Mouse (Mus musculus) stomach, postnatal 0 days (tissue): ENCODE data around the gene Sugp1.
A peak's percentile ranks its signal among the peaks of the same experiment; 100 is the strongest.

Experiments used
- CTCF ChIP-seq: IDR thresholded peaks from 2 replicates; pipeline ENCODE4 v1.5.1; 2016; ENCODE audit warnings: antibody characterized with exemption, low read depth, mild to moderate bottlenecking, moderate library complexity
- EP300 ChIP-seq: optimal IDR thresholded peaks from 2 replicates; pipeline ENCODE3; 2016; ENCODE audit warnings: antibody characterized with exemption

- no peak for TF ChIP-seq EP300
- TF ChIP-seq CTCF: peak; percentile 77
Observed at GRCm38 (mm10) chr8:70104506-70104905, 61.9 kb downstream of the Sugp1 start.
